Mouse (Mus musculus) thymus, postnatal 25 days (tissue): Measurements from ENCODE around the gene 1700061G19Rik.

Source experiments
- DNase-seq: peaks from one replicate; pipeline ENCODE4 v3.0.0; 2022

Gene 1700061G19Rik

GRCm38 (mm10) chr17:56874936-56875651 is at the start of gene 1700061G19Rik:
TSS of gene 1700061G19Rik (plus strand) at chr17:56875477.
- DNase-seq: peak; percentile 48

- no peak for DNase-seq
These were observed 48.6 kb upstream of the 1700061G19Rik start for GRCm38 (mm10) chr17:56826718-56827117.

- no peak for DNase-seq
These were observed 46.1 kb upstream of the 1700061G19Rik start for GRCm38 (mm10) chr17:56829171-56829570.

- no peak for DNase-seq
These were observed 45.5 kb upstream of the 1700061G19Rik start for GRCm38 (mm10) chr17:56829795-56830194.

GRCm38 (mm10) chr17:56830411-56831110 is 44.7 kb upstream of the 1700061G19Rik start, which contains the start of gene Rfx2:
TSS of gene Rfx2 (minus strand) at chr17:56831013.
- DNase-seq: no peak

GRCm38 (mm10) chr17:56831111-56831816 is 44.0 kb upstream of the 1700061G19Rik start:
- DNase-seq: peak; percentile 99

GRCm38 (mm10) chr17:56832918-56833317 is 42.4 kb upstream of the 1700061G19Rik start:
- DNase-seq: no peak

GRCm38 (mm10) chr17:56833381-56833780 is 41.9 kb upstream of the 1700061G19Rik start:
- DNase-seq: no peak

- no peak for DNase-seq
These were observed 38.9 kb upstream of the 1700061G19Rik start for GRCm38 (mm10) chr17:56836336-56836735.

GRCm38 (mm10) chr17:56840524-56840923 is 34.8 kb upstream of the 1700061G19Rik start:
- no peak for DNase-seq

- no peak for DNase-seq
These were observed 33.1 kb upstream of the 1700061G19Rik start for GRCm38 (mm10) chr17:56842173-56842572.

GRCm38 (mm10) chr17:56843678-56844077 is 31.6 kb upstream of the 1700061G19Rik start:
- DNase-seq: peak; percentile 69

GRCm38 (mm10) chr17:56848785-56849184 is 26.5 kb upstream of the 1700061G19Rik start:
- DNase-seq: no peak

GRCm38 (mm10) chr17:56849710-56850109 is 25.6 kb upstream of the 1700061G19Rik start:
- no peak for DNase-seq

GRCm38 (mm10) chr17:56851167-56851566 is 24.1 kb upstream of the 1700061G19Rik start:
- no peak for DNase-seq

- DNase-seq: no peak
These were observed 19.9 kb upstream of the 1700061G19Rik start for GRCm38 (mm10) chr17:56855421-56855820.

- peak; percentile 77 for DNase-seq
These were observed 17.1 kb upstream of the 1700061G19Rik start for GRCm38 (mm10) chr17:56858216-56858615.

- DNase-seq: no peak
These were observed 16.4 kb upstream of the 1700061G19Rik start for GRCm38 (mm10) chr17:56858922-56859321.

- DNase-seq: peak; percentile 35
These were observed 14.1 kb upstream of the 1700061G19Rik start for GRCm38 (mm10) chr17:56861197-56861596.

GRCm38 (mm10) chr17:56866071-56866470 is 9.2 kb upstream of the 1700061G19Rik start:
- DNase-seq: no peak

GRCm38 (mm10) chr17:56869481-56869977 is 5.7 kb upstream of the 1700061G19Rik start:
- no peak for DNase-seq

- no peak for DNase-seq
These were observed 4.9 kb upstream of the 1700061G19Rik start for GRCm38 (mm10) chr17:56870287-56870953.

- no peak for DNase-seq
These were observed 3.5 kb upstream of the 1700061G19Rik start for GRCm38 (mm10) chr17:56871767-56872166.
